Mouse (Mus musculus): ENCODE results near the gene Stoml1.
A peak's percentile ranks its signal among the peaks of the same experiment; 100 is the strongest.
"Not testable (repeated sequence)": the region's sequence is repeated elsewhere in the genome, so short reads cannot be mapped to it uniquely, and the experiment has no call there.

Gene Stoml1

DNA sequence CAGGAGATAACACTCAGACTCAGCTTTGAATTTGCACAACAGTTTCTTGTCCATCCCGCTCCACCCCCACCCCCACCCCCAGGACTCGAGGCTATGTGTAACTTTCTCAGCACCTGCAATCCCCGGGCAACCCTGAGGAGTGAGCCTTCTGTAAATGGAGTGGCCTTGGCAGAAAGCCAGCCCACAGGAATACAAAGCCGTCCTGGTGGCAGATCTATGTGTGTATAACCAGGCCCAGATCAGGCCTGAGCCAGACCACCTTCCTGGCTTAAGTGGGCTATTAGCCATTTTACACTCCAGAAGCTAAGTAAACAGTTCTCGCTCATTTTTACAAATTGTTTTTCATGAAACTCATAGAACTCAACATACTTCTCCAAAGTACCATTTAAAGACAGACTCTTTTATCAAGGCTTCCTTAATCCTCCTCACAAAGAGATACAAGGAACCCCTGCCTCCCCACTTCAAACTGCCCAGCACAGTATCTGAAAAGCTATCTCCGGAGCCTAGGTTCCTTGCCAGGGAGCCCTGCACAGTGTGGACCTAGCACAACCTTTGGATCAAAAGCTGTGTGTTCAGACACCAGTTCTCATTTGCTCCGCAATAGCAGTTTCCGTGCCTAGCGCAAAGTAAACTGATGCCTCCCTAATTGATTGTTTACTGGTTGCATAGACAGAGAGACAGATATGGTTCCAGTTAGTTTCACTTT, 11.0 kb upstream of the Stoml1 start:
- DNase-seq (ENCODE audit: low spot score), result no peak

DNA sequence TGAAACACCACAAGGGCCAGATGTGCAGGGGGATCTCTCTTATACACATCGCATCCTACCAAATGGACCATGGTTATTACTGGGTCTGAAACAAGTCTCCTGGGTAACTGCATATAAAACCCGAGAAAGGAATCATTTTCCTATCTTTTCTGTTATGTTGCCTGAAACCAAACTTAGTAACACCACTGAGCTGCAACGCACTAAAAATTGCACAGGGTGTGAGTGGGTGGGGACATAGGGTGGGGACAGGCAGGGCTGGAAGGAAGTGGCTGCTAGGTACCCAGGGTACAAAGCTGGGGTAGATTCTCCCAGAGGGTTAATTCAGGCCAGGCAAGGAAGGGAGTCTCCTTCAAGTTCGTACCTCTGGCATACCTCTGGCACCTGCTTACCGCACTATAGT, 10.3 kb upstream of the Stoml1 start:
- DNase-seq (ENCODE audit: low spot score), result no peak

DNA sequence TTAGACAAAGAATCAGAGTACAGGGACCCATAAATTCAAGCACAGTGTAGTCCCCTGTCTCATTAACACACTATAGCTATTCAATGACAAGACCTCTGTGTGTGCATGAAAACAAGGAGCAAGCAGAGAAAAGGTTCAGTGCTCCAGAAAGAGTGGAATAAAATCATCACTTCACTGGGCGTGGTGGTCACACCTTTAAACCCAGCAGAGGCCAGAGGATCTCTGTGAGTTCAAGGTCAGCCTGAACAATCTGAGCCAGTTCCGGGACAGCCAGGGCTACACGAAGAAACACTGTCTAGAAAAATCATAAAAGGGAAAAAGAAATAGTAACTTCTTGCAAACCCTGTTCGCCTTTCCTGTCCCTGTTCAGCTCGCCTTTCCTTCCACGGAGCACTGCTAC, 9.3 kb upstream of the Stoml1 start:
- DNase-seq (ENCODE audit: low spot score), result no peak

DNA sequence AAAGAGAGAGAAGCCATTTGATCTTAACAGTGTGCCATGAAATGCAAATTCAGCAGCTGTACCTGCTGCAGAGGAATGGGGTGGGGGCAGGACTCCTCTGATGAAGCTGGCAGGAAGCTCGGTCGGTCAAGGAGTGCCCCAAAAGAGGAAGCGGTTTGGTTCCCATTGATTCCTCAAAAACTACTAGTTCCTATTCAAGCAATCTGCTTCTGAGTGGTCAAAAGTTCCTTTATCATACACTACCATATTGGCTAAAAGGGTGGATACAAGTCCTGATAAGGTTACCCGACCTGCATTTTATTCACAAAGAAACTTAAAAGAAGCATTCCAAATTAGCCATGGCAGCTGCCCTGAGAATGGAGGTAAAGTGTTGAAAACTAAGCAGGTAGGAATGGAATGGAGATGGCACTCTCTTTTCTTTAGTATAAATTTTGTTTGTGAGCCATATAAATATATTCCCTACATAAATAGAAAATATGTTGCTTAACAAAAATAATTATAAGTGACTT, 6.8 kb upstream of the Stoml1 start:
- no peak for DNase-seq (ENCODE audit: low spot score)

DNA sequence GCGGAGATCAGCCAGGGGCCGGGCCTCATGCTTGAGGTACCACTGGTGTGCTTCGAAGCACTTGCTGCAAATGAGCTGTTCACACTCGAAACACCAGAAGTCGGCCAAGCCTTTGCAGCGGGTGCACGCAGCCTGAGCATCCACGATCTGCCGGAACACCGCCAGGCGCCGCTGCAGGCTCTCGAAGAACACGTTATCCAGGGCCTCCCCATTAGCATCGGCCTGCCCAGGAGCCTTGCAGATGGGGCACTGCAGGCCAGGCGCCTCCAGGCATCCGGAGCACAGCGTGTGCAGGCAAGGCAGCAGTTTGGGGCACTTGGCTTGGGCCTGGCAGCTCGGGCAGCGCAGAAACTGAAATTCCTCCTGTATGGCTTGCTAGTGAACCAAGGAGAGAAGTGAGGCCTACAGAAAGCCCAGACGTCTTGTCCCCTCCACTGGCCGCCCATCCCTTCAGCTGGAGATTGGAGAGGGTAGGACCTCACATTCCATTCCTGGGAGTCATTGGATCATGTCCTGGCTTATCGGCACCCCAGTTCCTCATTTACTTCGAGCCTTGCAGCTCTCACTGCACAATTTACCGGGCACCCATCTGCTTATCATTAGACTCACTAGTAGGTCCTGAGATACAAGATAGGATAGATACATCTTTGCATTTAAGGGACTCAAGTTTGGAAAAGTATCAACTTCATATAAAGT, 5.8 kb upstream of the Stoml1 start:
- peak; percentile 53 for DNase-seq (ENCODE audit: low spot score)

DNA sequence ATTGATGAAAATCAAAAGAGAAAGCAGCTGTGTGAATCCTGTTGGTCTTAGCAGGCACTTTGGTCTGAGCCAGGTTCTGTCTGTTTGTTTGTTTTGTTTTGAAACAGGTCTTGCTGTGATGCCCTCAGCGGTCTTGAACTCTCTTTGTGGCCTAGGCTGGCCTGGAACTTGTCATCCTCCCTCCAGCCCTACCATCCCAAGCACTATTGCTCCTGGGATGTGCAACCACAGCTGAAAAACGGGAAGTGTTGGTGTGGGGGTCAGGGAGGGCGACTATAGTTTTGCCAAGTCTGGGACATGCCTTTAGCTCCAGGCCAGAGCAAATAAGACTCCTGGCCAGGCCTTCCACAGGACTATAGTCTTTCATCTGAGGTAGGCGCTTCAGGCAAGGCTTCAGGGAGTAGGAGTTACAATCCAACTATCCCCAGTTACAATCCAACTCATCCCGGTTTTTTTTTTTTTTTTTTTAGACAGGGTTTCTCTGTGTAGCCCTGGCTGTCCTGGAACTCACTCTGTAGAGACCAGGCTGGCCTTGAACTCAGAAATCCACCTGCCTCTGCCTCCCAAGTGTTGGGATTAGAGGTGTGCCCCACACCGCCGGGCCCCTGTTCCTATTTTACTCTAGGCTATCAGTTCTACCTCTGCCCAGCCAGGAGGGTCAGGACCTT, 4.1 kb upstream of the Stoml1 start:
- DNase-seq (ENCODE audit: low spot score), result no peak

DNA sequence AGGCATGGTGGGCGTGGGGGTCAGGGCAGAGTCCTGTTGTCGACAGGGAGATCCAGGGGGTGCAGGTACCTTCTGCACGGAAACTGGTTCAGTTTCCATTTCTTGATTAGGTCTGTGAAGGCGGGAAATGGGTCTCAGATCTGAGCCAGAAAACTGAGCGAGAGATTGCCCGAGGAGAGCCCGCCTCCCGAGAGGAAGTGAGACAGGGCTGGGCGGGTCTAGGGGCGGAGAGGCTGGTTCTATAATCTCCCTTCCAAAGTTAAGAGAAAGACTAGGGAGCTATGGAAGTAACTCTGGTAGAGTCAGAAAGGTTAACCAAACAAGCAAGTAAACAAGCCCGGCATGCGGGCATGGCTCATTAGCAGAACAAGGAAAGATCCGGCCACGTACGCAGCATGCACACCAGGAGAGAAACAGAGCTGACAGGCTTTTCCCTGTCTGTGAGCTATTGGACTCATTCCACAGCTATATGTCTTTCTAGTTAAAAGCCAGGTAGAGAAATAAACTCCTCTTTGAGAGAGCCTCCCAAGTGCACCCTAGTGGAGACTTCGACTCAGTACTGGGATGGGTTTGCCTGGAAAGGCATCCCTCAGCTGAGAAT, 3.3 kb upstream of the Stoml1 start, which contains the start of gene Pml:
Gene Pml, minus strand, starts transcription at position 195 of the 601 bp plus-strand sequence.
- peak; percentile 41 for DNase-seq (ENCODE audit: low spot score)

DNA sequence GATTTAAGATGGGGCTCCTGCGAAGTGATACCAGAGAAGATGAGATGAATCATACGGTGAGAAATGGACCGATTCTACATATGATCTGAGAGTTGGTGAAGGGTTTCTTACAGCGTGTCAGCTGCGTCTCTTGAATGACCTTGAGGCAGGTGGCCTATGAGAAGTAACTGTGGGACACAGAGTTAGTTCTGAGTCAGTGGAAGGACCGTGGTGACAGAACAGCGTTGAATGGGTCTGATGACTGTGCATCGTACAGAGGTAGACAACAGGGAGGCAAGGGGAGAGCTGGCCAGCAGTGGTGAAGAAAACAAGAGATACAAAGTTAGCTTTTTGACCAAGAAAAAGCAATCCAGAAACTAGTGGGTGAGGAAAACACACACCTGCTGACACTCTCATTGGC, 2.6 kb upstream of the Stoml1 start:
- DNase-seq (ENCODE audit: low spot score), result no peak

DNA sequence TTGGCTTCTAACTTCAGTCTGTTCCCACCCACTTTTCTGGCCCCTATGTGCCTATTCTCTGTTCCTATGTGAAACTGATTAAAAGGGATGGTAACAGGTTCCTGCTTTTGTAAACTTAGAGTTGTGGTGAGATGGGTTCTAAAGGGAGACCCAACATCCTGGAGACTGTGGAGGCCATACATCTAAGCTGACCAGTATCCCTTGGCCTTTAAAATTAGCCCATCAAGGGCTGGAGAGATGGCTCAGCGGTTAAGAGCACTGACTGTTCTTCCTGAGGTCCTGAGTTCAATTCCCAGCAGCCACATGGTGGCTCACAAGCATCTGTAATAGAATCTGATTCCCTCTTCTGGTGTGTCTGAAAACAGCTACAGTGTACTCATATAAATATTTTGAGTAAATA, 2.2 kb upstream of the Stoml1 start:
- not testable (repeated sequence) for DNase-seq (ENCODE audit: low spot score)

DNA sequence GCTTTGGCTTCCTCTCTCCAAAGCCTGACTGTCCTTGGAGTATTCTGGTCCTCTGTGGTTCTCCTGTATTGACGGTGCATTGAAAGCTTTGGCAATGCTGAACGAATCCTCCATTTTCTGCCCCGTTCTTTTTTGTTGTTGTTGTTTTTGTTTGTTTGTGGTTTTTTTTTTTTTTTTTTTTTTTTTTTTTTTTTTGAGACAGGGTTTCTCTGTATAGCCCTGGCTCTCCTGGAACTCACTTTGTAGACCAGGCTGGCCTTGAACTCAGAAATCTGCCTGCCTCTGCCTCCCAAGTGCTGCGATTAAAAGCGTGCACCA, 800 bp downstream of the Stoml1 start:
- DNase-seq (ENCODE audit: low spot score), result not testable (repeated sequence)

DNA sequence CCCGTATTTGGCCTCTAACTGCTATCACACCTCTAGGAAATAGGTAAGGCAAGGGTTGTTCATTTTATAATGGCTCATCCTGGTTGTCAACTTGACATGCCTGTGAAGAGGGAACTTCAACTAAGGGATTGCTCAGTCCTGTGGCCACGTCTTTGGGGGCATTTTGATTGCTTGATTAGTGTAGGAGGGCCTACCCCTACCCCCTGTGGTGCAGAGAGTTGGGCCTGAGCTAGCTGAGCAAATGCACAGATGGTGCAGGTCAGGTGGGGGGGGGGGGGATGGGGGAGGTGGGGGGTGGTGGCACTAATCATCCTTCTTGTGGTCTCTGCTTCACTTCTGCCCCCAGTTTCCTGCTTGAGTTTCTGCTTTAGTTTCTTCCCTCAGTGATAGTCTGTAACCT, 2.1 kb downstream of the Stoml1 start:
- DNase-seq (ENCODE audit: low spot score), result no peak

DNA sequence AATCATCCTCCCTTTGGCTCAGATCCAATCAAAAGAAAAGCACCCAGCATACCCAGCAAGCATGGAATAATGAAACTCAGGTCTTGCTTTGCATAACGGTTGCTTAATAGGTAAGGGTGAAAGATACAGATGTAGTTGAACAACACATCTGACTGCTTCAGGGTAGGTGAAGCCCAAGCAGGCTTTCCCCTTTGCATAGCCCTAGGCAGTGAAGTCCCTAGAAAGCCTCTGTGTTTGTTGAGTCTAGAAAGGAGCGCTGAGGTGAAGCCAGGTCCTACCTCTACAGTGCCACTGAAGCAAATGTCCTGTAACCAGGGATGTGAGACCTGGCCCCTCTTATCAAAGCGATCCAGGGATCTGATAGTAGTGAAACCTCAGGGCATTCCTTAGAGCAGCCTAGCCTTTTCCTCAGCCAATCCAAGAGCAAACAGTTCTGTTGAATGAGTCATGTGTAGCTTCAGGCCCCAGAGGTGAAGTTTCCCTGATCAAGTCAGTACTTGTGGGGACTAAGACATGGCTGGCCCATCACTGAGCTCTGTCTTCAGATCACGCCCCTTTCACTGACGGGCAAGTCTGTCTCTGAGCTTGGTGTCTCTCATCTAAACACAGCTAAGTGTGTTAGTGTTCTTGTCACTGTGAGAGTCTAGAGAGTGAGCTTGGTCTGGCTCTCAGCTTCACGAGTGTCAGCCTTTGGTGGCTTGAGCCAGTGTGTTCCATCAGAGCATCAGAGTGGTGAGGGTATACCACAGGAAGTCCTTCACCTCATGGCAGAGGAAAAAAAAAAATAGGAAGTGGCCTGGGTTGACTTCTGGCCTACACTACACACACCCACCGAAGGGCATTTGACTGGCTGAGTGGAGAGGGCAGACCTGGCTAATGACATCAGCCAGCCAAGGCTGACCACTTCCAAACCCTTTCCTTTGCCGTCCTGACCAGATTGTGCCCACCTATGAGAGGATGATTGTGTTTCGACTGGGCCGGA, 3.0 kb downstream of the Stoml1 start:
- no peak for DNase-seq (ENCODE audit: low spot score)

DNA sequence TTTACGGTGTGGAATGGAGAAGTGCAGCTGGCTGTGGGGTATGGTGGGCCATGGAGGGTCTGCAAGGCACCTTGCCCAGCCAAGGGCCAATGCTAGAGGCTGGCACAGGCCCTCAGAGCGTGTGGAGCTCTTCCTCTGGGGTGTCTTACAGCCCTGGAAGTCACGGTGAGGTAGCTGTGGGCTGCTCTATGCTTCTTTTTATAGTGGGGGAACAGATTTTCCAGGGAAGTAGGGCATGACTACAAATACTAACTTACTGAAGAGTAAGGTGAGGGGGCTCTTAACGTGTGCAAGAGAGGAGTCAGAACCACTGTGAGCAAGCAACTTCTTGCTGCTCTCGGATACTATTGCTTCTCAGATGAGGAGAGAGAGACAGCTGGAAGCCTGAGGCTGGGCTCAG, 9.5 kb downstream of the Stoml1 start:
- no peak for DNase-seq (ENCODE audit: low spot score)

DNA sequence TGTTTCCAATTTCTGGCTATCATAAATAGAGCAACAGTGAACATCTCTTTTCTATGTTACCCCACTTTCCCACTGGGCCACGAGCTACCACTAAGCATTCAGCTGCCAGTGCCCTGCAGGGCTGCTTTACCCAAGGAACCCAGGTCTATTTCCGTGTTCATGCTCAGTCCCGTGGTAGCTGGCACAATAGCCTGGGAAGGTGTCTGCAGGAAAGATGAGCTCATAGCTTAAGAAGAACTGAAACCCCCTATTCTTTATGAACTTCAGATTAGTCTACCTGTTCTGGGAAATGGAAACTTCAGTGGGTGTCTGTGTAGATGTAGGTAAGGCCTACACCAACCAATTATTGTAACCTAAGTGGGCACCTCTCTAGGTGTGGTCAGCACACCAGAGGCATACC, 12.4 kb downstream of the Stoml1 start:
- DNase-seq (ENCODE audit: low spot score), result no peak

DNA sequence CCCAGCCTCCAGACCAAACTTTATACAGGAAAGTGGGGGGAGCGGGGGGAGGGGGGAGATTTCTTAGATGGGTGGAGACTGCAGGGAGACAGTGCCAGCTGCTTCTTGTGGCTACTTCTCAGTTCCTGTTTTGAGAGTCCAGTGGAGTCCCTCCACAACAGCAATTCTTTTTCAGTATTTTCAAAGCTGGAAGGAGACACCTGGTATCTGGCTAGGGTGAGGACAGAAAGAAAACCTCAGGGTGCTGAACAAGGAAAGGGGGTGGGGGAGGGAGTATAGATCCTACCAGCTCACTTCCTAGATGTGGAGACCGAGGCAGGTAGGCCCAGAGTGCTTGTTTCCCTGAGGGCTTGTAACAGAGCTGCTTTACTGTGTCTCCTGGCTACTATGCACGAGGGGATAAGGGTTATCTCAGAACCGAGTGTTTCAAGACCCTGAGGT, 13.6 kb downstream of the Stoml1 start:
- DNase-seq (ENCODE audit: low spot score), result no peak

DNA sequence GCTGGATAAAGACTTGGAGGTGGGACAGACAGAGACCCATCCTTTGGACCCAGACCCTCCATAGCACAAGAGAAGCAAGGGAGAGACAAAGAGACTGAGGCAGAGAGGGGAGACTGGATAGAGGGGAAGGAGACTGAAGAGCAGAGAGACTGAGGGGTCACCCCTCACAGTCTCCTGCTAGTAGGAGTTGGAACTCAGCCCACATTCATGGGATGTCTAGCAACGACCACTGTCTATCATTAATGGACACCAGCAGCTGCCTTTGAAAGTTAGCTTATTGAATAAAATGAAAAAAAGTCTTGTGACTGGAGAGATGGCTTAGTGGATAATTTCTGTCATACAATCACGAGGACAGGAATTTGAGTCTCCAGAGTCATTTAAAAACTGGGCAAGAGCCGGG, 14.1 kb downstream of the Stoml1 start:
- no peak for DNase-seq (ENCODE audit: low spot score)

DNA sequence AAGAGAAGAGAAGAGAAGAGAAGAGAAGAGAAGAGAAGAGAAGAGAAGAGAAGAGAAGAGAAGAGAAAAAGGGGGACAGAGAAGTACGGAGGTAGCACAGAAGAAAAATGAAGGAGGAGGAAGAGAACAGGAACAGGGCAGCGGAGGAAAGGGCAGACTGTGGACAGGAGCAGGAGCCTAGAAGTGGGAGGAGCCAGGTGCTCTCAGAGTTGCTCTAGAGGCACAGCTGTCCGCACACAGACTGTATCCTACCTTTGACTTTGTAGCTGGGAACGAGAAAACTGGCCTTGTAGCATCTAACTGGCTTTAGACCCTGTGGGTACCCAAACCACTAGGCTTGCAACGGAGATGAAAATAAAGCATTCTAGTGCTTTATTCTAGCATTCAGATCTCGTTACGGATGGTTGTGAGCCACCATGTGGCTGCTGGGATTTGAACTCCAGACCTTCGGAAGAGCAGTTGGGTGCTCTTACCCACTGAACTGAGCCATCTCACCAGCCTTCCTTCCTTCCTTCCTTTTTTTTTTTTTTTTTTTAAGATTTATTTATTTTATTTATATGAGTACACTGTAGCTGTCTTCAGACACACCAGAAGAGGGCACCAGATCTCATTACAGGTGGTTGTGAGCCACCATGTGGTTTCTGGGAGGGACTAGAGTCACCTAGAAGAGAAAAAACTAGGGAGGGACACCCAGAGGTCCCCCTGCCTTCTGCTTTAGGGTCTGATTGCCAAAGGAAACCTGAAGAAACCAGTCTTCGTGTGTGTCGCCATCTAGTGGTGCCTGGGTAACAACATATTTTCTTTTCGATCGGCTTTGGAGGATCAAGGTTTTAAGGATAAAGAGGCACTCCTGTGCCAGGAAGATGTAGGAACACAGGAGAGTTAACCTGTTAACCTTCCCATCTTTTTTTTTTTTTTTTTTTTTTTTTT, 15.7 kb downstream of the Stoml1 start:
- DNase-seq (ENCODE audit: low spot score), result no peak

DNA sequence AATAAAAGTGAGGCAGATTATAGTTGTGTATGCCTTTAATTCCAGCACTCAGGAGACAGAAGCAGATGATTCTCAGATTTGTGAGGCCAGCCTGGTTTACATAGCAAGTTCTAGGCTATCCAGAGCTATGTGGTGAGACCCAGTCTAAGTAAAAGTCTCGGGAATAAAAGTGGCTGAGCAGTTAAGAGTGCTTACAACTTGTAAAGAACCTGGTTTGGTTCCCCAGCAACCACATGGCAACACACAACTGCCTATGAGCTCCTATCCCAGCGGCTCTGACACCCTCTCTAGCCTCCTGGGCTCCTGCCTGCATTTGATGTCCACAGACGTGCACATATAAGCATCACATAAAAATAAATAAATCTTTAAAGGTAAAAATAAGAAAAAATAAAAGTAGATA, 17.1 kb downstream of the Stoml1 start:
- no peak for DNase-seq (ENCODE audit: low spot score)

DNA sequence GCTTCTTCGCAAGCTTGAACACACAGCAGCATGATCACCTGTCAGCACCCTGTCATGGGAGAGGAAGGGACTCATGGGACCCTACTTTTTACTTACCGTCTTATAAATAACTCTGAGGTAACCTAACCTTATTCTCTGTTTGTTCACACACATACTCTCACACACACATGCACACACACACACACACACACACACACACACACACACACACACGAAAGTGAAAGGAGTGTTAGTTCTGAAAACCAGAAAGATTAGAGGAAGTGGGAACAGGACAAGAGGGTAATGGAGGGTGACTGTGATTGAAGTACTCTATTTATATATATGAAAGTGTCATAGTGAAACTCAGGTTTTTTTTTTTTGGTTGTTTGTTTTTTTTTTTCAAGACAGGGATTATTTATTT, 18.1 kb downstream of the Stoml1 start:
- DNase-seq (ENCODE audit: low spot score), result no peak

DNA sequence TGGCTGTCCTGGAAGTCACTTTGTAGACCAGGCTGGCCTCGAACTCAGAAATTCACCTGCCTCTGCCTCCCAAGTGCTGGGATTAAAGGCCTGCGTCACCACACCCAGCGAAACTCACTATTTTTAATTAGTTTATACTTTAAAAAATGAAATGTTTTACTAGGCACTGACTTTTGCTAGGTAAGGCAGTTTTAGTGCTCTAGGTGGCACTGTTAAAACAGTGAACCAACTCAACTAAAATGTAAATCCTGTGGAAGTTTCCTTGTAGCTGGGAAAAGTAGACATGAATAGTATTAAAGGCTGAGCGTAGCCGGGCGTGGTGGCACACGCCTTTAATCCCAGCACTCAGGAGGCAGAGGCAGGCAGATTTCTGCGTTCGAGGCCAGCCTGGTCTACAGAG, 18.6 kb downstream of the Stoml1 start:
- DNase-seq (ENCODE audit: low spot score), result not testable (repeated sequence)
